Mouse (Mus musculus) MEL (cell line): ENCODE measurements around the gene Zfp653.

ENCODE experiments used
- CTCF ChIP-seq, 3 experiments: IDR thresholded peaks in 2 of 3; conservative IDR thresholded peaks in 1 of 3; 2 replicates each; pipeline ENCODE4 v1.5.1; 2011 to 2012; ENCODE audit warnings: low read length in 3 of 3, low read depth in 2 of 3, mild to moderate bottlenecking in 2 of 3, improper control_type of control experiment in 1 of 3, inconsistent platforms in 1 of 3, mixed read lengths in 1 of 3, moderate library complexity in 1 of 3; ENCODE audit not compliant: control insufficient read depth in 1 of 3, insufficient read depth in 1 of 3, poor library complexity in 1 of 3, severe bottlenecking in 1 of 3
- JUND ChIP-seq: IDR thresholded peaks from 2 replicates; pipeline ENCODE4 v1.6.1; 2011; ENCODE audit warnings: low read depth, mild to moderate bottlenecking, improper control_type of control experiment, low read length
- POLR2AphosphoS2 ChIP-seq: IDR thresholded peaks from 2 replicates; pipeline ENCODE4 v1.6.1; 2011; ENCODE audit warnings: low read length, improper control_type of control experiment
- RAD21 ChIP-seq: IDR thresholded peaks from 2 replicates; pipeline ENCODE4 v1.6.1; 2011; ENCODE audit warnings: mild to moderate bottlenecking, low read depth, low read length, improper control_type of control experiment

DNA sequence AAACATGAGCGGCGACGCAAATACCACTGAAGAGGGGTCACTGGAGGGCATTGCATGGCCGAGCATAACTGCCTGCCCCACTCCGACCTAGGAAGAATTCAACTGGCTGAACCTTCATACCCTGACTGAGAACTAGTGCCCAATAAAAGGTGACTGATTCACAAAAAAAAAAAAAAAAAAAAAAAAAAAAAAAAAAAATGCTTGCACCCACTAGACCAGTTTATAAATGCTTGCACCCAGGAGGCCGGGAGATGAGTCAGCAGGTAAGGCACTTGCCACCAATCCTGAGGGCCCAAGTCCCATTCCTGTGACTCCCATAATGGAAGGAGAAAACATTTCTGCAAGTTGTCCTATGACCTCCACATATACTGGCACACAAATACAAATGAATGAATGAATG is 21.6 kb upstream of the Zfp653 start:
- TF ChIP-seq CTCF (IDR thresholded peaks at IDR 0.05 in 2 of 3, conservative IDR thresholded peaks at IDR 0.05 in 1 of 3; ENCODE audit: control insufficient read depth in 1 of 3, insufficient read depth in 1 of 3, low read depth in 2 of 3, low read length in 3 of 3, poor library complexity in 1 of 3, severe bottlenecking in 1 of 3) (no peak), RAD21 (no peak), JUND (no peak), POLR2AphosphoS2 (no peak)
